Mouse (Mus musculus) cortical plate, adult 2 months (tissue): Measurements from ENCODE around the gene Sorcs3.
A peak's percentile ranks its signal among the peaks of the same experiment; 100 is the strongest.

ENCODE experiments used
- CTCF ChIP-seq: fragments of 200-500 bp; IDR thresholded peaks from 2 replicates; pipeline ENCODE4 v1.5.1; 2011; ENCODE audit warnings: mild to moderate bottlenecking, control low read depth, low read length; ENCODE audit not compliant: insufficient read depth; ENCODE audit errors: extremely low read depth
- POLR2A ChIP-seq: fragments of 200-500 bp; IDR thresholded peaks from 2 replicates; pipeline ENCODE4 v1.6.1; 2011; ENCODE audit warnings: mild to moderate bottlenecking, low read length, control low read depth; ENCODE audit not compliant: insufficient read depth; ENCODE audit errors: extremely low read depth

DNA sequence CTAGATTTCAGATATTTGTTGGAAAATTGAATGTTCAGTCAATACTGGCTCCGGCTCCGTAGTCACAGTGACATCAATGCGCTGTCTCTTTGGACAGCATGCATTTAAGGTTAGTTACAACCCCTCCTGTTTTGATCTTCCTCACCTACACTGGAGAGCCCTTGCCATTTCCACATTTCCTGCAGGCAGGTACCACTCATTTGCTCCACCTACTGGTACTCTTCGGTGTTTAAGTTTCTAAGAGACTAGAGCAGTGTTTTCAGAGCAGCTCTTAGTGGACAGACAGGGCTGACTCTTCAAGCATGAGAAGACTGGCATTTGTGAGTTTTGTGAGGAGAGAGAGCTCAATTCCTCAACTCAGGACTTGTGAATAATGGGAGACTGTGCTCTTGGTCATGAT lies 31.1 kb upstream of the Sorcs3 start:
- TF ChIP-seq CTCF, result 0 out of 2 replicates have a peak, but pooled peaks have one; percentile 19
- TF ChIP-seq POLR2A, result no peak
